Mouse (Mus musculus) embryonic fibroblast, embryonic 13.5 days (primary cell): ENCODE data around the gene Lmod1. TPM values are rescaled to one million over a fixed set of nuclear protein-coding genes. Genes with fewer than 3 reads are reported as not detected.

Source experiments
- H3K27ac ChIP-seq: 2 replicates; pipeline ENCODE4 v1.5.1; 2012; ENCODE audit warnings: low read length, control low read depth, inconsistent platforms; ENCODE audit not compliant: insufficient read depth
- H3K4me1 ChIP-seq: 2 replicates; pipeline ENCODE4 v1.6.1; 2011; ENCODE audit warnings: low read length; ENCODE audit not compliant: control insufficient read depth, insufficient read depth
- H3K4me3 ChIP-seq: 2 replicates; pipeline ENCODE4 v1.5.1; 2011; ENCODE audit warnings: mild to moderate bottlenecking, control low read depth, low read length; ENCODE audit not compliant: insufficient read depth
- CTCF ChIP-seq: IDR thresholded peaks from 2 replicates; pipeline ENCODE4 v1.5.1; 2011; ENCODE audit warnings: mild to moderate bottlenecking, control low read depth, low read length, moderate library complexity, borderline replicate concordance; ENCODE audit not compliant: insufficient read depth
- POLR2A ChIP-seq: IDR thresholded peaks from 2 replicates; pipeline ENCODE4 v1.6.1; 2011; ENCODE audit warnings: low read depth, mild to moderate bottlenecking, control low read depth, low read length, moderate library complexity
- polyA plus RNA-seq: library from polyadenylated mRNA; stranded (reverse); fragments of >200 nt; gene quantifications from 2 replicates; pipeline ENCODE4 v1.2.4, GENCODE M21; 2011; ENCODE audit warnings: low read depth; ENCODE audit not compliant: missing spikeins, insufficient read length

The Lmod1 gene
- polyA plus RNA-seq, 1 experiment: 47.9 TPM

DNA sequence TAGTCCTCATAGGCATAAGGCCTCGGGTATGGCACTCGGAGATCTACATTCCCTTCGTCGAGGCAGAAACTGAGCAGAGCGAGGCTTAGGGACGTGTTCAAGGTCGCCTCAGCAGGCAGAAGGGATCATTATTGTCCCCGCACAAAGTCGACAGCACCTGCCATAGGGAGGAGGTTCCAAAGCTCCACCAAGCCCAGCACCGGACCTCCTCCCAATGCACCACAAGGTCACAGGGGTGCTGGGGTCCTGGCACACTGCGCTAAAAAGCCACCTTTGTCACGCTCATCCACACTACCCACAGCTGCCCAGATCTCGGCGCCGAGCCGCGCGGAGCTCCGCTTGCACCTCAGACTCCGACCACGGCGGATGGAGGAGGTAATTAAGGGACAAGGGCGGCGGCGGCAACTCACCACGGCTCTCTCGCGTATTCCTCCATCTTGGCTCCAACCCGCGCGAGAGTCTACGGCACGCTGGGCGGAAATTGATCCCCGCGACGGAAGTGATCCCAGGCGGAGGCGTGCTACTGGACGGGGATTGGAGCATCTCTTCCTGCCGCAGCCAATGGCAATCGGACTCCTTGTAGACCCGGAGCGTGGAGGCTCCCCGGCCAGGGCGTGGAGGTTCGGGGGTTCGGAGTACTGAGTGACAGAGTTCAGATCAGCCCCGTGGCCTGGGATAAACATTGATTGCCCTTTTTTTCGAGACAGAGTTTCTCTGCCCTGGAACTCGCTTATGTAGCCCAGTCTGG, 11.1 kb upstream of the Lmod1 start, which contains the start of gene Timm17a:
Gene Timm17a (minus strand): TSS at position 495 of the 748 bp plus-strand sequence.
- H3K4me1 ChIP-seq: peaks cover 3% of the 10 kb centered on the region; the same call in 1 of the 2 replicates
- peak within 1 kb of the TSS; percentile 74 for H3K27ac ChIP-seq
- TF ChIP-seq POLR2A (peak; percentile 82), CTCF (no peak)
- peak within 1 kb of the TSS; percentile 93 for H3K4me3 ChIP-seq

DNA sequence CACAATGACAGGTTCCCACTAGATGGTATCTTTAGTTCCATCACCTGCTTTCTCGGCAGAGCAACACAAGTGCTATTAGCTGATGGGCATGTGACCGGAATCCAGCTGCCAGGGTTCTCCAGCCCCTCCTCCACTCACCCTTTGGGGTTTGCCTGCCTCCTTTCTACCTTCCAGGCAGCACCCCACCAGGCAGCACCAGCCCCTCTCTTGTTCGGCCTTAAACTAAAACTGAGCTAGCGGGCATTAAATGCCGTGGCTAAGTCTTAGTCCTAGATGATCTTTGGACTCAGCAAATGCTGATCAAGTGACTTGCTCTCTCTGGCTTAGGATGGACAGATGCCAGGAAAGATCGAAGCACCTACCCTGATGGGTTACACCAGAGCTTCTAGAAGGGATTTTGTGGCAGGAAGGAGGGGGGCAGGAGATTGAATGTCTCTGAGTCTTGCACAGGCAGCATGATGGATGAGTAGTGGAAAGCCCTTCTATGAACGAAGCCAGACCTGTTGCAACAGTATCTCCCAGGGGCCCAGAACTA, 1.2 kb upstream of the Lmod1 start:
- H3K27ac ChIP-seq: peak overlapping the region; percentile 4; the same call in 1 of the 2 replicates

DNA sequence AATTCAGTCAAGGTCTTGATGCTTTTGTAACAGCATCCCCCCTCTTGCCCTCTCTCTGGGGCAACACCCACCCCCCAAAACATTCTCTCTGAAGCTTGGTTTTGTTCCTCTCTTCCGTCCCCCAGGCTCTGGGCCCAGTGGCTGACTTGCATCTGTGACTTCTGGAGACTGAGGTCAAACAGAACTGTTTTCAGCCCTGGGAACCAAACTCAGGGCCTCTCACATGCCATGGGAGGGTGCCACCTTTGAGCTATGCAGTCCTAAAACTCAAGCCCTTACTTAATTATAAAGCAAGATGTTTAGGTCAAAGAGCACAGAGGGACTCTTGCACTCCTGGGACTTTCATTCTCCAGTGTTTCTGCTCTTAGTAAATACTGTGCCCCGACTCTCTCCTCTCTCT, 1.3 kb downstream of the Lmod1 start:
- Histone ChIP-seq H3K4me1 (no peaks in the 10 kb centered on the region), H3K4me3 (peak overlapping the region; percentile 54), H3K27ac (peak overlapping the region; percentile 49; the same call in 1 of the 2 replicates)
- TF ChIP-seq CTCF (no peak), POLR2A (no peak; the same call in 1 of the 2 replicates)

More for the DNA sequence above, 1.2 kb upstream of the Lmod1 start:
- Histone ChIP-seq H3K4me3 (no peak overlapping the region), H3K4me1 (no peaks in the 10 kb centered on the region)
- TF ChIP-seq POLR2A (no peak), CTCF (no peak)

DNA sequence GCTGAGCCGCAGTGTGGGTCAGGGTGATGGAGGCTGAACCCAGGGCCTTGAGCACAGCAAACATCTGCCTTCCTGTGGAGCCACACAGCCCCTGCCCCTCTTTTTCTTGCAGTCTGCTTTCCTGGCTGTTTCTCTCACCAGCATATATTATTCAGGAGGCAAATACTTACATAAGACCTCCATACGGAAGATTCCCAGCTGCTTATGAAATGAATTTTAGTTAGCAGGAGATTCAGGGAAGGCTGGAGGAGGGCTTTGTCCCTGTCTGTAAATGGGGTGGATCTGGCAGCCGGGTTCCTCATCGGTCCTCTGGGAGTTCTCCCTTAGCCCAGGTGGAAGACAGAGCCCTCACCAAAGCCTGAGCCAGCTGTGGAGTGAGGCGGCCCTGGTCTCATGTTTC, 3.8 kb downstream of the Lmod1 start:
- TF ChIP-seq POLR2A (no peak), CTCF (no peak)
- Histone ChIP-seq H3K27ac (no peak overlapping the region), H3K4me1 (no peaks in the 10 kb centered on the region), H3K4me3 (no peak overlapping the region)

DNA sequence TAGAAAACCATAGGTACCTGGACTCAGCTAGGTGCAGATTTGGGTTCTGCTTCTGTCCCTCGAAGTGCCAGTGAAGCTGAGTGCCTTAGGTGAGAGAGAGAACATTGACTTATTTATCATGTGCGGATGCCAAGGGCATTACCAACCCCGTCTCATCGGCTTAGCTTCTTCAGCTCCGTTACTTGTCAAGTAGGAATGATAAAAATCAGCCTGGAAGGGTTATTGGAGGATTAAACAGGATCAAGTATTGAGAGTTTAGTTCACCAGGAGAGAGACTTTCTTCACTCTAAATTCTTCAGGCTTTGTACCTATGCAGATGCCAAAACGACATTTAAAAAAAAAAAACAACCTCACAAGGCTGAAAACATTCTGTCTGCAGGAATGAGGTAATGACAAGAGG, 6.0 kb downstream of the Lmod1 start:
- no peak for TF ChIP-seq CTCF
- no peak for TF ChIP-seq POLR2A
- Histone ChIP-seq H3K27ac (no peak overlapping the region), H3K4me3 (no peak overlapping the region), H3K4me1 (no peaks in the 10 kb centered on the region)

DNA sequence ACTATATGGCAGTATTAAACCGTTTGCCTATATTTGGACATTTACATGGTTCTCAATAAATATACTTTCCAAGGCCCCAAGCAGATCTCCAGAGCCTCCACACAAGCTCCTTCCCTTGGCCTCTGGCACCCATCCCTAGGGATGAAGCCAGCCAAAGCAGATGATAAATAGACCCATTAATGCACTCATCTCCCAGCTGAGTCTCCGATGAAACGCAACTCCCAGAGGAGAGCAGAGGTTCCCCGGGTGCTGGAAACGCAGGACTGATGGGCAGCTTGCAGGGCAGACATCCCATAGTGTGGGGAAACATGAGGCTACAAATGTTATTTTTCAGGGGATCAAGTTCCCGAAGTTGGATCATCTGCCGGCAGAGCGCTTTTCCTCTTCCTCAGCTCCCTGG, 17.3 kb downstream of the Lmod1 start:
- peak overlapping the region; percentile 51 for H3K27ac ChIP-seq
- peaks cover 14% of the 10 kb centered on the region for H3K4me1 ChIP-seq
- TF ChIP-seq CTCF (no peak), POLR2A (no peak)
- H3K4me3 ChIP-seq: no peak overlapping the region

DNA sequence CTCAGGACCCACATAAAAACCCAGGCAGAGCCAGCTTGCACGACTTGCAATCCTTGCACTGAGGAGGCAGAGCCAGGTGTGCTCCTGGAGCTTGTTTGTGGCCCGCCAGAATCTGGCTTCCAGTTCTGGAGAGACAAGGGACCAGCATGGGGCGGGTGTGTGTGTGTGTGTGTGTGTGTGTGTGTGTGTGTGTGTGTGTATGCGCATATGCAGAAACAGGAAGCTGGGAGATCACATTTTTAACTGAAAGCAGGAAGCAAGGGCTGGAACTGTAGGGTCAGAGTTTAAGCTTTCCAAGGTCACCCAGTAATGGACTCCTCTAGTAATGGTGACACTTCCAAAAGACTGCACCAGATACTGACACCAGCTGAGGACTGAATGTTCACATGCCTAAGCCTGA, 19.4 kb downstream of the Lmod1 start:
- Histone ChIP-seq H3K27ac (no peak overlapping the region), H3K4me1 (peaks cover 24% of the 10 kb centered on the region), H3K4me3 (no peak overlapping the region)
- TF ChIP-seq POLR2A: no peak

DNA sequence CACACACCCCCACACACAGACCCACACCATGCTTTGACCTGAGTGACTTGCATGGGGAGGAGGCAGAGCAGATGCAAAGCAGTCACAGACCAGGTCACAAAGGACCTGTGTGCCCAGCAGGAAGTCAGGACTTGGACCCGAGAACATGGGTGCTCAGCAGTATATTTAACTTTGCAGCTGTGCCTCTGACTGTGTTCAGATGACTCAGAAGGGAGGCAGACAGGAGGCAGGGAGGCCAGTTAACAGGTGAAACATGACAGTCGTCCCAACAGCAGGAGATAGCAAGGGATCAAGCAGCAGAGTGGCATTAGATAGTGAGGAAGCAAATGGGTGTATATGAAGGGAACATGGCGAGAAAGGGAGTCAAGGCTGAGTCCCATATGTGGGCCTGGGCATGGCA, 22.3 kb downstream of the Lmod1 start:
- Histone ChIP-seq H3K4me3 (no peak overlapping the region), H3K27ac (peak overlapping the region; percentile 95), H3K4me1 (peaks cover 20% of the 10 kb centered on the region)
- TF ChIP-seq CTCF: no peak
- TF ChIP-seq POLR2A: no peak

DNA sequence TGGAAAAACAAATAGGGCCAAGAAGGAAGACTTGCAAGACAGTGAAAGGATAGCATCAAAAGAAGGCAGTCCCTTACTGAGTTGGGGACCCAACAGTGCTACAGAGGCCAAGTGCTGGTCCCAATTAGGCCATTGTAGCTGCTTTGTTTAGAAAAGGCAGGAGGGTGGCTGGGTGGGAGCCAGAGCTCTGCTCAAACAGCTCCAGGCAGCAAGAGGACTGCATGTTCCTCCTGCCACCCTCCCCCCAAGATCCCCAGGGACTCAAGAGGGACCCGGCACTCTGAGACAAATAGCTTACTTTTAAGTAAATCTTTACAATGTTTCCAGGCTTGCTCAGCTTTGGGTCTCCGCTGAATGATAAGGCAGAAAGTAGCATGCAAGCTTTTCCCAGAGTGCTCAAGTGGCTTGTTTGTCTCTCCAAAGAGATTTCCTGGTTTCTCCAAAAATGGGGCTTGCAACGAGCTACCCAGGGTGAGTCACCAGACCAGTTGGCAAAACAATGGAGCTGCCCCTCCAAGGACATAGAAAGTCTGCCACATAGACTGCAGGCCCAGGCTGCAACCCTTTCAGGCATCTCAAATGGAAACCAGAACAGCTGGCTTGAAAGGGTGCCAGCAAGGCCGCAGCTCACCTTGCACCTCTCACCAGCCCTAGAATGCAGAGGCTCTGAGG, 23.0 kb downstream of the Lmod1 start:
- Histone ChIP-seq H3K4me3 (no peak overlapping the region), H3K27ac (peak overlapping the region; percentile 95), H3K4me1 (peaks cover 17% of the 10 kb centered on the region)
- TF ChIP-seq CTCF (no peak), POLR2A (no peak)

DNA sequence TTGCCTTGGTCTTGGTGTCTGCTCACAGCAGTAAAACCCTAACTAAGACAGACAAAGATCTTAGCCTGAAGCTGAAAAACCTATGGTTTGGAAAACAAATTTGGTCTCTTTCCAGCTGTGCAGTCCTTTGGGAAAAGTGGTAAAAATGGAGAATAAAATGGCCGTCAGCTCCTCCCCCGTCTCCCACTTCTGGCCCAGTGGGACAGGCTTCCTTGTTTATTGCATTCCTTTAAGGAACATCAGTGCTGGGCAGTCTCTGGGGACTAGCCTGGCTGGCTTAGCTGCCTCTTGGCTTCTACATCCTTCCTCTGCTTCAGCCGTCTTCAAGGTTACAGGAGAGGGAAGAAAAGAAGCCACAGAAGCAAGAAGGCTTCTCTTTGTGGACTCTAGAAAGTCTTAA, 27.3 kb downstream of the Lmod1 start:
- TF ChIP-seq CTCF: no peak
- TF ChIP-seq POLR2A: no peak
- peak overlapping the region; percentile 48 for H3K27ac ChIP-seq
- peaks cover 10% of the 10 kb centered on the region for H3K4me1 ChIP-seq
- H3K4me3 ChIP-seq: no peak overlapping the region
